Mouse (Mus musculus): ENCODE results near the gene Ngfr.
"Not testable (repeated sequence)": the region's sequence is repeated elsewhere in the genome, so short reads cannot be mapped to it uniquely, and the experiment has no call there.

The Ngfr gene

GRCm38 (mm10) chr11:95587423-95587951 lies at the start of gene Ngfr:
Gene Ngfr, minus strand, starts transcription at chr11:95587735.
- in situ Hi-C loops (cut with MboI; ENCODE audit: low sequenced_read_pairs) = no loop called here

- in situ Hi-C loops (cut with MboI; ENCODE audit: low sequenced_read_pairs) = no loop called here
These were observed 47.5 kb upstream of the Ngfr start for GRCm38 (mm10) chr11:95635030-95635429.

- in situ Hi-C loops (cut with MboI; ENCODE audit: low sequenced_read_pairs) = no loop called here
These were observed 46.0 kb upstream of the Ngfr start for GRCm38 (mm10) chr11:95633512-95634000.

GRCm38 (mm10) chr11:95632474-95632873 lies 44.9 kb upstream of the Ngfr start:
- in situ Hi-C loops (cut with MboI; ENCODE audit: low sequenced_read_pairs) = no loop called here

- in situ Hi-C loops (cut with MboI; ENCODE audit: low sequenced_read_pairs) = no loop called here
These were observed 43.8 kb upstream of the Ngfr start for GRCm38 (mm10) chr11:95631301-95631700.

GRCm38 (mm10) chr11:95630558-95630957 lies 43.0 kb upstream of the Ngfr start:
- in situ Hi-C loops (cut with MboI; ENCODE audit: low sequenced_read_pairs) = no loop called here

GRCm38 (mm10) chr11:95622426-95622825 lies 34.9 kb upstream of the Ngfr start:
- in situ Hi-C loops (cut with MboI; ENCODE audit: low sequenced_read_pairs) = no loop called here

- in situ Hi-C loops (cut with MboI; ENCODE audit: low sequenced_read_pairs) = no loop called here
These were observed 34.1 kb upstream of the Ngfr start for GRCm38 (mm10) chr11:95621541-95622130.

GRCm38 (mm10) chr11:95621010-95621409 lies 33.5 kb upstream of the Ngfr start:
- in situ Hi-C loops (cut with MboI; ENCODE audit: low sequenced_read_pairs) = no loop called here

GRCm38 (mm10) chr11:95619886-95620444 lies 32.4 kb upstream of the Ngfr start:
- in situ Hi-C loops (cut with MboI; ENCODE audit: low sequenced_read_pairs) = no loop called here

- in situ Hi-C loops (cut with MboI; ENCODE audit: low sequenced_read_pairs) = no loop called here
These were observed 31.5 kb upstream of the Ngfr start for GRCm38 (mm10) chr11:95619081-95619480.

GRCm38 (mm10) chr11:95617785-95618465 lies 30.4 kb upstream of the Ngfr start:
- in situ Hi-C loops (cut with MboI; ENCODE audit: low sequenced_read_pairs) = no loop called here

- in situ Hi-C loops (cut with MboI; ENCODE audit: low sequenced_read_pairs) = no loop called here
These were observed 27.2 kb upstream of the Ngfr start for GRCm38 (mm10) chr11:95614739-95615138.

- in situ Hi-C loops (cut with MboI; ENCODE audit: low sequenced_read_pairs) = no loop called here
These were observed 23.7 kb upstream of the Ngfr start for GRCm38 (mm10) chr11:95611283-95611682.

- in situ Hi-C loops (cut with MboI; ENCODE audit: low sequenced_read_pairs) = no loop called here
These were observed 22.9 kb upstream of the Ngfr start for GRCm38 (mm10) chr11:95610391-95610902.

GRCm38 (mm10) chr11:95609924-95610323 lies 22.4 kb upstream of the Ngfr start:
- in situ Hi-C loops (cut with MboI; ENCODE audit: low sequenced_read_pairs) = no loop called here

GRCm38 (mm10) chr11:95607286-95607685 lies 19.8 kb upstream of the Ngfr start:
- in situ Hi-C loops (cut with MboI; ENCODE audit: low sequenced_read_pairs) = not testable (repeated sequence)

GRCm38 (mm10) chr11:95598214-95599062 lies 10.9 kb upstream of the Ngfr start:
- in situ Hi-C loops (cut with MboI; ENCODE audit: low sequenced_read_pairs) = no loop called here

GRCm38 (mm10) chr11:95597741-95598140 lies 10.2 kb upstream of the Ngfr start:
- in situ Hi-C loops (cut with MboI; ENCODE audit: low sequenced_read_pairs) = no loop called here

- in situ Hi-C loops (cut with MboI; ENCODE audit: low sequenced_read_pairs) = no loop called here
These were observed 9.2 kb upstream of the Ngfr start for GRCm38 (mm10) chr11:95596704-95597103.

GRCm38 (mm10) chr11:95596150-95596515 lies 8.6 kb upstream of the Ngfr start:
- in situ Hi-C loops (cut with MboI; ENCODE audit: low sequenced_read_pairs) = no loop called here

Measured in CH12F3 (cell line).